Comparison of ENCODE assay signal across 9 mouse cellular contexts in the genomic region with DNA sequence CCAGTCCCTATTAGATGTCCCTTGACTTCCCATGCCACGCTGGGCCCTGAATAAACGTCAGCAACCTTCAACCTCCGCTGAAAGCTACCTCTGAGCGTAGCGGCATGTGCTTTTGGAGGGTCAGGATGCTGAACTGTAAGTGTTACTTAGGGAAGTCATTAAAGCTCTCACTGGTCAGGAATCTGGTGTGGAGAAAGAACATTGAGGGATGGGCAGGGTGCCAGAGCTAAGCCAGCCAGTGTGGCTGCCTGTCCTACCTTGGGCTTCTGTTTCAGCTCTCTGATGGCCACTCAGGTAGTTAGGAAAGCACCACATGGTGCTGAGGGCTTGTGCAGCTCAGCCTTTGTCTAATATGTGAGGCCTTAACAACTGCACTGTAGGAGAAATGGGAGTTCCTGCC. TPM values are rescaled to one million over a fixed set of nuclear protein-coding genes. Genes with fewer than 3 reads are reported as not detected.
A peak's percentile ranks its signal among the peaks of the same experiment; 100 is the strongest.
DNase-seq lines count a peak whose midpoint lies in the region; ATAC-seq lines count a peak whose summit lies in the region.
"Had no signal": no experiment of that assay in that cellular context is flagged by ENCODE, and none has a peak within 500 bp of the region (broad histone marks: within the 10 kb centered on the region; RNA-seq: fewer than 3 reads in every experiment).

No protein-coding gene starts in this region.

- DNase-seq in heart, adult 18-20 months: no peak
- no peak for DNase-seq in testis, postnatal 10 days (ENCODE audit: low spot score)
- no peak for DNase-seq in adrenal gland, postnatal 25 days
- DNase-seq: thymus, adult 2 months had no signal

- 37% methylated on average over 5 of the region's 5 CpGs for WGBS in heart, embryonic 15.5 days
- WGBS in hindbrain, embryonic 13.5 days: 39% methylated on average over 5 of the region's 5 CpGs
- 35% methylated on average over 5 of the region's 5 CpGs for WGBS in neural tube, embryonic 14.5 days

- no peaks in the 10 kb centered on the region for H3K27me3 ChIP-seq in heart, embryonic 15.5 days
- H3K27me3 ChIP-seq in megakaryocyte, embryonic 14.5 days (replicated peaks): no peaks in the 10 kb centered on the region
- H3K27me3 ChIP-seq in hindbrain, embryonic 13.5 days: no peaks in the 10 kb centered on the region; the same call in 1 of the 2 replicates
- H3K27me3 ChIP-seq in neural tube, embryonic 14.5 days (ENCODE audit: control insufficient read depth, insufficient read depth, low read length): no peaks in the 10 kb centered on the region

- H3K27ac ChIP-seq in heart, embryonic 15.5 days: peak overlapping the region; percentile 45
- H3K27ac ChIP-seq in hindbrain, embryonic 13.5 days: no peak overlapping the region
- H3K27ac ChIP-seq in neural tube, embryonic 14.5 days (ENCODE audit: low read depth, low read length): no peak overlapping the region

- no peak for ATAC-seq in heart, embryonic 15.5 days (replicated peaks; ENCODE audit: insufficient number of reproducible peaks, insufficient read depth, low FRiP score, low read depth)
- no peak for ATAC-seq in megakaryocyte, adult 5-6 weeks (ENCODE audit: poor library complexity, severe bottlenecking)
- ATAC-seq in hindbrain, embryonic 13.5 days (ENCODE audit: low FRiP score): no peak
- no peak for ATAC-seq in neural tube, embryonic 14.5 days (ENCODE audit: low read depth)

- no peak overlapping the region; the same call in 1 of the 2 replicates for H3K9ac ChIP-seq in heart, embryonic 15.5 days
- H3K9ac ChIP-seq in hindbrain, embryonic 13.5 days: peak overlapping the region; percentile 19; the same call in 1 of the 2 replicates
- no peak overlapping the region for H3K9ac ChIP-seq in neural tube, embryonic 14.5 days (replicated peaks; ENCODE audit: low read depth, low read length)

- peak overlapping the region; percentile 83 for H3K4me3 ChIP-seq in heart, embryonic 15.5 days
- H3K4me3 ChIP-seq in megakaryocyte, embryonic 14.5 days (replicated peaks): peak overlapping the region; percentile 99
- H3K4me3 ChIP-seq in hindbrain, embryonic 13.5 days: peak overlapping the region; percentile 72
- H3K4me3 ChIP-seq in neural tube, embryonic 14.5 days (ENCODE audit: low read depth, low read length): peak overlapping the region; percentile 8; the same call in 1 of the 2 replicates

- H3K36me3 ChIP-seq in heart, embryonic 15.5 days: no peaks in the 10 kb centered on the region
- peaks cover 64% of the 10 kb centered on the region for H3K36me3 ChIP-seq in megakaryocyte, embryonic 14.5 days (replicated peaks; ENCODE audit: low read length)
- no peaks in the 10 kb centered on the region for H3K36me3 ChIP-seq in hindbrain, embryonic 13.5 days
- no peaks in the 10 kb centered on the region for H3K36me3 ChIP-seq in neural tube, embryonic 14.5 days (ENCODE audit: control insufficient read depth, insufficient read depth, low read length)

- peak overlapping the region; percentile 76 for H3K4me2 ChIP-seq in heart, embryonic 15.5 days
- H3K4me2 ChIP-seq in hindbrain, embryonic 13.5 days: peak overlapping the region; percentile 27
- no peak overlapping the region for H3K4me2 ChIP-seq in neural tube, embryonic 14.5 days (ENCODE audit: low read depth, low read length)

- no peaks in the 10 kb centered on the region for H3K9me3 ChIP-seq in heart, embryonic 15.5 days (replicated peaks)
- no peaks in the 10 kb centered on the region for H3K9me3 ChIP-seq in megakaryocyte, embryonic 14.5 days
- H3K9me3 ChIP-seq in hindbrain, embryonic 13.5 days: no peaks in the 10 kb centered on the region
- H3K9me3 ChIP-seq in neural tube, embryonic 14.5 days (ENCODE audit: control insufficient read depth, low read length): no peaks in the 10 kb centered on the region

- H3K4me1 ChIP-seq in heart, embryonic 15.5 days (replicated peaks): peaks cover 77% of the 10 kb centered on the region
- H3K4me1 ChIP-seq in megakaryocyte, embryonic 14.5 days: peaks cover 88% of the 10 kb centered on the region
- peaks cover 54% of the 10 kb centered on the region for H3K4me1 ChIP-seq in hindbrain, embryonic 13.5 days (replicated peaks)
- peaks cover 11% of the 10 kb centered on the region for H3K4me1 ChIP-seq in neural tube, embryonic 14.5 days (ENCODE audit: control insufficient read depth, insufficient read depth, low read length)

RNA-seq across cellular contexts. Expression of gene Slc2a1, which starts 2.9 kb away (rescaled TPM):
- polyA plus RNA-seq in heart, embryonic 15.5 days (2015; fragmentation: Nextera tagmentation; extraction: Ambion mirVana): 119 and 127 TPM in 2 replicates
- 10 to 100 TPM; 12.2 to 13.5 TPM for total RNA-seq in heart, adult 18-20 months (2021)
- polyA plus RNA-seq in megakaryocyte, embryonic 14.5 days (2012; ENCODE audit: insufficient read depth, low replicate concordance): 106 and 116 TPM in 2 replicates
- 9.0 and 14.4 TPM in 2 replicates for total RNA-seq in megakaryocyte, adult 5-6 weeks (2015)
- 14.3 and 18.0 TPM in 2 replicates for total RNA-seq in megakaryocyte, adult 5-6 weeks (2017)
- 94.4 and 96.5 TPM in 2 replicates for polyA plus RNA-seq in hindbrain, embryonic 13.5 days (2015; fragmentation: Nextera tagmentation; extraction: Ambion mirVana)
- 61.8 and 83.3 TPM in 2 replicates for polyA plus RNA-seq in neural tube, embryonic 14.5 days (2014; fragmentation: Nextera tagmentation; extraction: Ambion mirVana)
- total RNA-seq in adrenal gland, postnatal 25 days (2021): 19.7 and 21.6 TPM in 2 replicates

Comparison
In these comparisons a context has a peak if more than half of its experiments do, and no peak if none do; other contexts are left out.
1. H3K4me3 ChIP-seq: peak in every context shown above with its lines; median percentile 99 in megakaryocyte, embryonic 14.5 days; 83 in heart, embryonic 15.5 days; 72 in hindbrain, embryonic 13.5 days; 8 in neural tube, embryonic 14.5 days.